Mouse (Mus musculus) stomach, embryonic 14.5 days (tissue): ENCODE measurements around the gene G430095P16Rik. TPM values are rescaled to one million over a fixed set of nuclear protein-coding genes. Genes with fewer than 3 reads are reported as not detected.
A peak's percentile ranks its signal among the peaks of the same experiment; 100 is the strongest.

Experiments
- ATAC-seq: fragments of 200-750 bp; cut with Nextera tagmentation; 2 replicates; pipeline ENCODE4 v1.8.0; 2017; ENCODE audit warnings: low read depth, moderate TSS enrichment; ENCODE audit not compliant: insufficient number of reproducible peaks, insufficient read depth, low FRiP score
- H3K27ac ChIP-seq: fragments of 300-500 bp; sonication (generic); 2 replicates; pipeline ENCODE4 v1.5.1; 2014; ENCODE audit warnings: mild to moderate bottlenecking, low read length, moderate library complexity, mixed read lengths
- H3K27me3 ChIP-seq: fragments of 300-500 bp; sonication (generic); 2 replicates; pipeline ENCODE4 v1.6.1; 2014; ENCODE audit warnings: low read length, control low read depth, mixed read lengths; ENCODE audit not compliant: control insufficient read depth, insufficient read depth
- H3K36me3 ChIP-seq: fragments of 300-500 bp; sonication (generic); 2 replicates; pipeline ENCODE4 v1.6.1; 2014; ENCODE audit warnings: mild to moderate bottlenecking, control low read depth, low read length, moderate library complexity, mixed read lengths; ENCODE audit not compliant: control insufficient read depth, insufficient read depth
- H3K4me1 ChIP-seq: fragments of 300-500 bp; sonication (generic); 2 replicates; pipeline ENCODE4 v1.6.1; 2014; ENCODE audit warnings: low read length, control low read depth, mixed read lengths; ENCODE audit not compliant: control insufficient read depth, insufficient read depth
- H3K4me2 ChIP-seq: fragments of 300-500 bp; sonication (generic); replicated peaks from 2 replicates; pipeline ENCODE4 v1.6.1; 2014; ENCODE audit warnings: low read depth, low read length, control low read depth
- H3K4me3 ChIP-seq: fragments of 300-500 bp; sonication (generic); 2 replicates; pipeline ENCODE4 v1.5.1; 2014; ENCODE audit warnings: low read depth, low read length, control low read depth
- H3K9ac ChIP-seq: fragments of 300-500 bp; sonication (generic); replicated peaks from 2 replicates; pipeline ENCODE4 v1.6.1; 2014; ENCODE audit warnings: low read depth, mild to moderate bottlenecking, control low read depth, low read length, moderate library complexity, mixed read lengths
- H3K9me3 ChIP-seq: fragments of 300-500 bp; sonication (generic); 2 replicates; pipeline ENCODE4 v1.6.1; 2016; ENCODE audit warnings: low read depth, low read length, control low read depth; ENCODE audit not compliant: control insufficient read depth
- WGBS: fragments of 180-500 bp; shearing (Covaris S2); extraction: QIAGEN DNeasy Blood & Tissue Kit; methylation state at CpG from one replicate; pipeline ENCODE4 v1.1.7; 2014; 5-methylcytosine and 5-hydroxymethylcytosine counted together
- polyA plus RNA-seq: library from polyadenylated mRNA; unstranded; fragments of >200 nt; fragmentation: Nextera tagmentation; extraction: Ambion mirVana; gene quantifications from 2 replicates; pipeline ENCODE4 v1.2.1, GENCODE M21; 2014

The G430095P16Rik gene
- polyA plus RNA-seq, 1 experiment from 2014 or later, result 5.0 TPM

DNA sequence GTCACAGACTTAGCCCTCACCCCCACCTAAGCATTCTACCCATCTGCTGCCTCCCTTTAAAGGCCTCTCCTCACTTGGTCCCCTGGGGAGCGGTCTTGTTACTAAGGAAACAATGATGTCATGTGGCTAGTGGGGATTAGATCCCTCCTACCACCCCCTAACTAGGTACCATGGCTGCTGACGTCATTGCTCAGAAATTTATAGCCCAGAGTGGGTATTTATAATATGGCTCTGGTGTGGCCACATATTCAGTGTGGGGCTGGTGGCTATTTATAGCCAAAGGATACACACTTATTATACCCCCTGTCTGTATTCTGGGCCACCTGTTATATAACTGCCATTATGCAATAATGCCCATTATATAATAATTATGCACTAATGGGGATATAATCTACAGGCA is 38.1 kb downstream of the G430095P16Rik start:
- Histone ChIP-seq H3K9me3 (no peaks in the 10 kb centered on the region), H3K27ac (no peak overlapping the region), H3K4me1 (peaks cover 26% of the 10 kb centered on the region), H3K4me2 (no peak overlapping the region), H3K36me3 (no peaks in the 10 kb centered on the region; the same call in none of the 2 replicates), H3K4me3 (no peak overlapping the region), H3K9ac (no peak overlapping the region), H3K27me3 (0 out of 2 replicates have a peak, but pooled peaks cover 3% of the 10 kb centered on the region)
- ATAC-seq, result no peak
- WGBS, result 42% methylated on average over 2 of the region's 2 CpGs

DNA sequence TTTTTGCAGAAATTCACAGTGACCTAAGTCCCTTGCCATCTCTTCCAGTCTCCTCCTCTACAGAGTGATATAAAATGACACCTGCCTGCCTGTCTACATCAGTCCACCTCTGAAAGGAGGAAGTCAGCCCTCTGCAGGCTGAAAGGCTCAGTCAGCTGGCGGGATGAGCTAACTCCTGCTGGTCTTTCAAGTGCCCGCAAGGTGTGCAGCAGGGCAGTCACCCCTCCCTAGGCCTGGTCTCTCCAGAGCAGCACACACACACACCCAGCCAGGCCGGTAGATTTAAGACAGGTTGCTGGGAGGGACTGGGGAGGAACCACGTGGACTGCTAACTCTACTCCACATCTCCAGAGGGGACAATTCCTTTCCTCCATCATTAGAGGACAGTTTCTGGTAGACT is 41.3 kb downstream of the G430095P16Rik start:
- H3K27me3 ChIP-seq, result 0 out of 2 replicates have a peak, but pooled peaks cover 3% of the 10 kb centered on the region
- no peak overlapping the region for H3K4me2 ChIP-seq
- H3K9ac ChIP-seq, result no peak overlapping the region
- H3K4me1 ChIP-seq, result peaks cover 23% of the 10 kb centered on the region; the same call in 1 of the 2 replicates
- ATAC-seq, result 0 out of 2 replicates have a peak, but pooled peaks have one; percentile 14
- 50% methylated on average over 4 of the region's 4 CpGs for WGBS
- H3K4me3 ChIP-seq, result no peak overlapping the region
- no peak overlapping the region for H3K27ac ChIP-seq
- H3K9me3 ChIP-seq, result no peaks in the 10 kb centered on the region
- peaks cover 2% of the 10 kb centered on the region; the same call in 1 of the 2 replicates for H3K36me3 ChIP-seq

DNA sequence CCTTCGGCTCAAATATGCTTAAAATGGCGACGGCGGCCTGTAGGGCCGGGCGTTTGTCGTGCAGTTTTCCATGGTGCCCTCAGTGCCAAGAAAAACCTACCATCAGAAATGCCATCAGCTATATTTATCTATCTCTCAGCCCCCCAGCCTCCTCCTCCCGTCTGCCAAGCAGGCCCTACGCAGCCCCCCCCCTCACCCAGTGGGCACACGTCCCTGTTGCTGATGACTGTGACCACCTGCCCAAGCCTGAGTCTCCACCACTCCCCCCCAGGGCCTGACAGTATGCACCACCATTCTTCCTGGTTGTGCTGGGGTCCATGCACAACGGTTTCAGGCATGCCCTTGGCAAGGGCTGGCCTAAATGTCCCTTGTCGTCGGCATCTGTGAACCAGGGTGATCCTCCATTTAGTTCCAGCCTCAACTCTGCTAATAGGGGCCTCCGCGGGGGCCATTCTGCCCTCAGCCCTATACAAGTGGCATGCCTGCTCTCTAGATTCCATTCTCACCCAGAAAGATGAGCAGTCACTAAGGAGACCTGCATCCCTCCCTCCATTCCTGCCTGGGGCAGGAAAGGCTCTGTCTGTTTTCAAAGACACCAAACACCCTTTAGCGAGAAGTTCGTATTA is 42.2 kb downstream of the G430095P16Rik start:
- H3K36me3 ChIP-seq, result peaks cover 2% of the 10 kb centered on the region; the same call in 1 of the 2 replicates
- no peak overlapping the region for H3K9ac ChIP-seq
- H3K4me3 ChIP-seq, result no peak overlapping the region
- peaks cover 23% of the 10 kb centered on the region; the same call in 1 of the 2 replicates for H3K4me1 ChIP-seq
- H3K4me2 ChIP-seq, result no peak overlapping the region
- H3K27me3 ChIP-seq, result 0 out of 2 replicates have a peak, but pooled peaks cover 3% of the 10 kb centered on the region
- WGBS, result 78% methylated on average over 17 of the region's 17 CpGs
- H3K27ac ChIP-seq, result no peak overlapping the region
- no peak for ATAC-seq
- H3K9me3 ChIP-seq, result no peaks in the 10 kb centered on the region

DNA sequence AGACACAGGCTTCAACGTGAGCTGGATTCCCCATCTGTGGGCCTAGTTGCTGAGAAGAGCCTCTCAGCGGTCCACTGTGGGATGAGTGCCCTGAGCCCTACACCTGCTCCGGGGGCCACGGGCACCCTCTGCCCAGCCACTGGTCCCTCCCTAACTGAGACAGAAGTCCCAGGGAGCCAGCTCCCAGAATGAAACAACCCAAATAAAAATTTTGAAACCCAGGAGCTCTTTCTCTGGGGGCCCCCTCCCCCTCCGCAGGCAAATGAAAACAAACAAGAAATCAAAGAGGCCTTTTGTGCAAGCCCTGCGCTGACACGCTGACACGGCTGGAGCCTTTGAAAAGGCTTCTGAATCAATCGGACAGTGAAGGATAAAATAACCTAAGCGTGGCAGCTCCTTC is 42.8 kb downstream of the G430095P16Rik start:
- Histone ChIP-seq H3K27me3 (0 out of 2 replicates have a peak, but pooled peaks cover 3% of the 10 kb centered on the region), H3K4me3 (no peak overlapping the region), H3K27ac (no peak overlapping the region), H3K4me2 (no peak overlapping the region), H3K4me1 (peaks cover 22% of the 10 kb centered on the region; the same call in 1 of the 2 replicates), H3K9ac (no peak overlapping the region), H3K36me3 (peaks cover 2% of the 10 kb centered on the region; the same call in 1 of the 2 replicates), H3K9me3 (no peaks in the 10 kb centered on the region)
- WGBS, result 29% methylated on average over 10 of the region's 10 CpGs
- ATAC-seq, result no peak

DNA sequence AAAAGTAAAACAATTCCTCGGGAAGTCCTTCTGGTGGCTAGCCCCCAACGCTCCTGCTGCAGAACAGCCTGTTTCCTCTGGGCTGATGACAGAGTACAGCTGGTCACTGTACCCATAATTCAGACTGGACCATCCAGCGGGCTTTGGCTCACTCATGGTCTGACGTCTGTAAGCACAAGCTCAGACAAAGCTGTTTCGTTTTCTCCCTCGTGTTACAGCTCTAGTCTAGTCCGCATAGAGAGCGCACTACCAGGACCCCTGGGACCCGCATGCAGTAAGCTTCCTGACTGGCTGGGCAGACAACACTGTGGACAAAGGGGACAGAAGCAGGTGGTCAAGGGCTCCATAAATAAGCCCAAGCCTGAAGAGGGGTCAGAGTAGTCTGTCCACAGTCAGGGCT is 43.6 kb downstream of the G430095P16Rik start:
- peaks cover 2% of the 10 kb centered on the region; the same call in 1 of the 2 replicates for H3K36me3 ChIP-seq

DNA sequence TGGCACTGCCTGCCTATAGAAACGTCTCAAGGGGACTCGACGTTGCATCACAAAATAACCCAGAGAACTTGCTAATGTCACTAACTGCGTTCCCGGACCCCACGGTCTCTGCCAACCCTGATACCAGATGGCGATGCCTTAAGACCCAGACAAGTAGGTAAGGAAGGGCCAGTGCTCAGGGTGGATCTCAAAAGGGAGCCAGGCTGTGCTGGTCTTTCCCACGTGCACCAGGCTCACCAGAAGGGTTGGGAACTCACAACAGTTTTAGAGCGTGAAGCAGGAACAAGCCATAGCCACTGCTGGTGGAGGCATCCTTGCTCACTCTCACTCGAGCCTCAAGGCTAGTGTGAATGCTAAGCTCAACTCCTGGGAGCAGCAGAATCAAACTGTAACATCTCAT is 44.4 kb downstream of the G430095P16Rik start:
- no peak for ATAC-seq
- Histone ChIP-seq H3K4me1 (peaks cover 21% of the 10 kb centered on the region), H3K9me3 (no peaks in the 10 kb centered on the region), H3K36me3 (peaks cover 2% of the 10 kb centered on the region; the same call in 1 of the 2 replicates), H3K4me3 (no peak overlapping the region), H3K27ac (no peak overlapping the region), H3K27me3 (peaks cover 10% of the 10 kb centered on the region; the same call in 1 of the 2 replicates), H3K9ac (no peak overlapping the region), H3K4me2 (no peak overlapping the region)
- 85% methylated on average over 10 of the region's 10 CpGs for WGBS

More for the DNA sequence above, 43.6 kb downstream of the G430095P16Rik start:
- H3K27me3 ChIP-seq, result peaks cover 4% of the 10 kb centered on the region; the same call in 1 of the 2 replicates
- peaks cover 16% of the 10 kb centered on the region; the same call in 1 of the 2 replicates for H3K4me1 ChIP-seq
- no peak overlapping the region for H3K4me2 ChIP-seq
- H3K4me3 ChIP-seq, result no peak overlapping the region
- no peaks in the 10 kb centered on the region for H3K9me3 ChIP-seq
- no peak overlapping the region for H3K27ac ChIP-seq
- ATAC-seq, result no peak
- H3K9ac ChIP-seq, result no peak overlapping the region
- 56% methylated on average over 9 of the region's 9 CpGs for WGBS

DNA sequence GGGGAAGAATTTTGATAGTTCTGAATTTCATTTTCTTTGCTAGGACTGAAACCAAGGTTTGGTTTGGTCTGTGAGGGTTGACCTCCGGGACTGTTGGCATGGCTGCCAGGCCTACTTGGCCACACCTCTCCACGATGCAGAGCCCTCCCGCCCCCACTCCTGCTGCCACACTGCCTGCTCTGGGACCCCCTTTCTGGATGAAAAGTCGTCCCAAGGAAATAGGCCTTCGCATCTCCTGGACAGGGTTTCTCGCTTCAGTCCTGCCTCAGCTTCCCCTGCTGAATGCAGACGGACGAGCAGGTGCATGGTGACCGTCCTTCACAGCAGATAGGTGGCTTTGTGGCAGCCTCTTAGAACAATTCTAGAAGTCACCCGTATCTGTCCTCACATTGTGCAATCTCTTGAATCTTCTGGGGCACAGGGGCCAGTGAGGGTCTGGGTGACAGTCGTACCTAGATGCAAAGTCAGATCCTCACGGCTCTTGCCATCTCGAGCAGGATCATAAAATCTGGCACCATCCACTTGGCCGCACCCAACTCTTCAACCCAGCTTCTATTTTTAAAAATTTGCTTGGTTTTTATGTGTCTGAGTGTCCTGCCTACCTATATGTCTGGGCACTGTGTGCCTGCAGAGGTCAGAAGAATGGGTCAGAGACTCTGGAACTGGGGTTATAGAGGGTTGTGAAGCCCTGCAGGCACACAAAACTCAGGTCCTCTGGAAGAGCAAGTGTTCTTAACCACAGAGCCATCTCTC is 45.7 kb downstream of the G430095P16Rik start:
- no peak overlapping the region for H3K4me3 ChIP-seq
- H3K27ac ChIP-seq, result no peak overlapping the region
- peaks cover 30% of the 10 kb centered on the region for H3K4me1 ChIP-seq
- no peak overlapping the region for H3K4me2 ChIP-seq
- 90% methylated on average over 14 of the region's 14 CpGs for WGBS
- ATAC-seq, result no peak
- peaks cover 10% of the 10 kb centered on the region; the same call in 1 of the 2 replicates for H3K27me3 ChIP-seq
- no peaks in the 10 kb centered on the region for H3K9me3 ChIP-seq
- no peak overlapping the region for H3K9ac ChIP-seq
- peaks cover 2% of the 10 kb centered on the region; the same call in 1 of the 2 replicates for H3K36me3 ChIP-seq

DNA sequence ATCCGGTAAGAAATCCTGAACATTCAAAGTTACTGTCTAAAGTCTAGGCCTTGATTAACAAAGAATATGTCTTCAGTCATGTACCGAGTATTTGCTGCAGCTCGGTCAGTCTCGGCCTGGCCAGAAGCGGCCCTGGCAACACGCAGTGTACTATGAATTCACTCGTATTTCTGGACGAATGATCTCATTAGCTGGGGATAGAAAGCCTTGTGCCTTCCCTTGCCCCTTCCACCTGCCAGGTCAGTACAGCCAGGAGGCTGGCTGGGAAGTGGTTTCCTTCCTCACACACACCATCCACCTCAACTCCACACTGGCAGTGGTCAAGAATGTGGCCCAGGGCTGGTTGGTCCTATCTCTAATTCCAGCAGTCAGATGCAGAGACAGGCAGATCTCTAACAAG is 46.5 kb downstream of the G430095P16Rik start:
- Histone ChIP-seq H3K4me2 (no peak overlapping the region), H3K36me3 (peaks cover 2% of the 10 kb centered on the region; the same call in 1 of the 2 replicates), H3K9ac (no peak overlapping the region), H3K27ac (no peak overlapping the region), H3K9me3 (no peaks in the 10 kb centered on the region), H3K27me3 (peaks cover 7% of the 10 kb centered on the region; the same call in 1 of the 2 replicates), H3K4me1 (peaks cover 24% of the 10 kb centered on the region), H3K4me3 (no peak overlapping the region)
- 90% methylated on average over 8 of the region's 8 CpGs for WGBS
- no peak for ATAC-seq
